ENCODE assay signal across 10 mouse cellular contexts in genomic region chr1:120643848-120644711, GRCm38 (mm10). TPM values are rescaled to one million over a fixed set of nuclear protein-coding genes. Genes with fewer than 3 reads are reported as not detected.
DNase-seq lines count a peak whose midpoint lies in the region; ATAC-seq and TF ChIP-seq lines count a peak whose summit lies in the region.
"Had no signal": no experiment of that assay in that cellular context is flagged by ENCODE, and none has a peak within 500 bp of the region (broad histone marks: within the 10 kb centered on the region; RNA-seq: fewer than 3 reads in every experiment).

No protein-coding gene starts in this region.

- ATAC-seq in embryonic facial prominence, embryonic 13.5 days (ENCODE audit: insufficient number of reproducible peaks, insufficient read depth, low FRiP score, low TSS enrichment, low read depth), result peak; percentile 56; the same call in 1 of the 2 replicates
- peak; percentile 84 for ATAC-seq in hindbrain, embryonic 16.5 days
- peak; percentile 95 for ATAC-seq in neural tube, embryonic 13.5 days (ENCODE audit: low read depth)

- peaks cover 21% of the 10 kb centered on the region for H3K27me3 ChIP-seq in embryonic facial prominence, embryonic 13.5 days
- H3K27me3 ChIP-seq in hindbrain, embryonic 16.5 days (replicated peaks; ENCODE audit: control insufficient read depth, insufficient read depth, low read length), result no peaks in the 10 kb centered on the region
- 0 out of 2 replicates have a peak, but pooled peaks cover 5% of the 10 kb centered on the region for H3K27me3 ChIP-seq in neural tube, embryonic 13.5 days
- H3K27me3 ChIP-seq in cerebellum, adult 2 months (ENCODE audit: control insufficient read depth, insufficient read depth, low read length), result no peaks in the 10 kb centered on the region

- WGBS in embryonic facial prominence, embryonic 13.5 days, result 11% methylated on average over 13 of the region's 13 CpGs
- 9% methylated on average over 13 of the region's 13 CpGs for WGBS in hindbrain, embryonic 16.5 days
- WGBS in neural tube, embryonic 13.5 days, result 3% methylated on average over 12 of the region's 13 CpGs
- 36% methylated on average over 13 of the region's 13 CpGs for WGBS in cerebellum, adult 2 months

- TF ChIP-seq POLR2A in cerebellum, adult 2 months (IDR thresholded peaks at IDR 0.05; ENCODE audit: borderline replicate concordance, insufficient read depth, low read length), result no peak

- H3K4me1 ChIP-seq in embryonic facial prominence, embryonic 13.5 days, result peaks cover 22% of the 10 kb centered on the region
- H3K4me1 ChIP-seq in hindbrain, embryonic 16.5 days (ENCODE audit: control insufficient read depth, insufficient read depth, low read depth, low read length), result peaks cover 11% of the 10 kb centered on the region
- peaks cover 23% of the 10 kb centered on the region for H3K4me1 ChIP-seq in neural tube, embryonic 13.5 days (replicated peaks)
- no peaks in the 10 kb centered on the region for H3K4me1 ChIP-seq in cerebellum, adult 2 months (ENCODE audit: control insufficient read depth, insufficient read depth, low read length)

- peak overlapping the region; percentile 48 for H3K4me2 ChIP-seq in embryonic facial prominence, embryonic 13.5 days
- H3K4me2 ChIP-seq in hindbrain, embryonic 16.5 days (ENCODE audit: low read length), result peak overlapping the region; percentile 49
- H3K4me2 ChIP-seq in neural tube, embryonic 13.5 days, result peak overlapping the region; percentile 47

- DNase-seq in kidney, postnatal 4 days, result peak; percentile 13 to 31
- DNase-seq in kidney, postnatal 36 days, result no peak
- no peak for DNase-seq in cerebellum, adult 2 months
- no peak for DNase-seq in cerebellum, adult 11 months
- no peak for DNase-seq in spleen, adult 18-20 months

- H3K27ac ChIP-seq in embryonic facial prominence, embryonic 13.5 days, result no peak overlapping the region
- H3K27ac ChIP-seq in hindbrain, embryonic 16.5 days (ENCODE audit: low read depth, low read length), result 0 out of 2 replicates have a peak overlapping the region, but pooled peaks have one; percentile 25
- H3K27ac ChIP-seq in neural tube, embryonic 13.5 days (replicated peaks), result peak overlapping the region; percentile 88
- no peak overlapping the region for H3K27ac ChIP-seq in cerebellum, adult 2 months (ENCODE audit: insufficient read depth, low read length)
- H3K27ac ChIP-seq: macrophage had no signal

- H3K4me3 ChIP-seq in embryonic facial prominence, embryonic 13.5 days, result peak overlapping the region; percentile 4; the same call in 1 of the 2 replicates
- peak overlapping the region; percentile 15 for H3K4me3 ChIP-seq in hindbrain, embryonic 16.5 days (ENCODE audit: low read length)
- H3K4me3 ChIP-seq in neural tube, embryonic 13.5 days, result peak overlapping the region; percentile 13
- no peak overlapping the region for H3K4me3 ChIP-seq in cerebellum, adult 2 months (replicated peaks; ENCODE audit: insufficient read depth, low read depth, low read length)

- H3K9me3 ChIP-seq in embryonic facial prominence, embryonic 13.5 days, result no peaks in the 10 kb centered on the region
- no peaks in the 10 kb centered on the region for H3K9me3 ChIP-seq in hindbrain, embryonic 16.5 days (ENCODE audit: control insufficient read depth, low read length)
- H3K9me3 ChIP-seq in neural tube, embryonic 13.5 days, result no peaks in the 10 kb centered on the region

- no peak overlapping the region for H3K9ac ChIP-seq in embryonic facial prominence, embryonic 13.5 days
- H3K9ac ChIP-seq in hindbrain, embryonic 16.5 days (ENCODE audit: low read depth, low read length), result peak overlapping the region; percentile 28; the same call in 1 of the 2 replicates
- H3K9ac ChIP-seq in neural tube, embryonic 13.5 days, result peak overlapping the region; percentile 56

- TF ChIP-seq CTCF in cerebellum, adult 2 months (IDR thresholded peaks at IDR 0.05; ENCODE audit: borderline replicate concordance, insufficient read depth, low read depth, low read length), result no peak

- H3K36me3 ChIP-seq in embryonic facial prominence, embryonic 13.5 days, result no peaks in the 10 kb centered on the region
- no peaks in the 10 kb centered on the region for H3K36me3 ChIP-seq in hindbrain, embryonic 16.5 days (ENCODE audit: control insufficient read depth, insufficient read depth, low read length)
- no peaks in the 10 kb centered on the region for H3K36me3 ChIP-seq in neural tube, embryonic 13.5 days

RNA-seq across cellular contexts. Expression of gene En1, which starts 41.9 kb away (rescaled TPM):
- polyA plus RNA-seq in embryonic facial prominence, embryonic 13.5 days (2015; fragmentation: Nextera tagmentation; extraction: Ambion mirVana), result 2.7 and 2.8 TPM in 2 replicates
- polyA plus RNA-seq in hindbrain, embryonic 16.5 days (2015; fragmentation: Nextera tagmentation; extraction: Ambion mirVana), result 3.1 and 4.0 TPM in 2 replicates
- polyA plus RNA-seq in neural tube, embryonic 13.5 days (2015; fragmentation: Nextera tagmentation; extraction: Ambion mirVana), result 1.4 and 1.6 TPM in 2 replicates
- 2.4 and 4.5 TPM in 2 replicates for polyA plus RNA-seq in cerebellum, adult 2 months (2012; rRNA removed)
- polyA plus RNA-seq: macrophage; urinary bladder, adult 2 months had no signal

Comparison
In these comparisons a context has a peak if more than half of its experiments do, and no peak if none do; other contexts are left out.
1. DNase-seq: peak in kidney, postnatal 4 days (2 of 2); none in kidney, postnatal 36 days (0 of 2), cerebellum, adult 2 months (0 of 2), cerebellum, adult 11 months (single experiment) and spleen, adult 18-20 months (0 of 2).
2. H3K27ac ChIP-seq: peak in hindbrain, embryonic 16.5 days (single experiment) and neural tube, embryonic 13.5 days (single experiment); none in embryonic facial prominence, embryonic 13.5 days (single experiment) and cerebellum, adult 2 months (single experiment).
3. Peak in every context shown above with its lines, with median percentiles within 50 percentile points of each other: ATAC-seq and H3K4me2 ChIP-seq.